Mouse (Mus musculus) liver, embryonic 14 days (tissue): ENCODE data around the gene Dnah6. TPM values are rescaled to one million over a fixed set of nuclear protein-coding genes. Genes with fewer than 3 reads are reported as not detected.

Experiments
- polyA plus RNA-seq: library from polyadenylated mRNA; depleted of rRNA; stranded (reverse); fragments of >200 nt; gene quantifications from 2 replicates; pipeline ENCODE4 v1.2.3, GENCODE M21; 2012; rRNA removed

Gene Dnah6
- polyA plus RNA-seq = 0.01 TPM in 2 replicates

GRCm38 (mm10) chr6:73221189-73221957, at the start of gene Dnah6:
TSS of gene Dnah6 (minus strand) at chr6:73221651.

GRCm38 (mm10) chr6:73248237-73249048, 27.0 kb upstream of the Dnah6 start, which contains the start of gene Suclg1:
TSS of gene Suclg1 (plus strand) at chr6:73248382.

Other genes starting within 250 kb of the Dnah6 start
- 67.4 and 75.3 TPM in 2 replicates for gene Suclg1, start 26.7 kb upstream of the Dnah6 start, polyA plus RNA-seq
- not detected in 2 replicates for gene 4931417E11Rik, start 248.0 kb upstream of the Dnah6 start, polyA plus RNA-seq